Mouse (Mus musculus): ENCODE measurements around the gene Nptn. TPM values are rescaled to one million over a fixed set of nuclear protein-coding genes. Genes with fewer than 3 reads are reported as not detected.

Gene Nptn
- 349 TPM for polyA plus RNA-seq (2012; fragmentation: generic; extraction: Trizol)

GRCm38 (mm10) chr9:58581958-58582540, at the start of gene Nptn:
Nptn (plus strand) TSS chr9:58582240.
- Histone ChIP-seq H3K4me3 (peak within 1 kb of the TSS; percentile 88), H3K27me3 (ENCODE audit: control insufficient read depth, insufficient read depth, insufficient read length) (no peaks in the 10 kb centered on the region), H3K36me3 (ENCODE audit: control insufficient read depth, insufficient read depth) (no peaks in the 10 kb centered on the region), H3K79me2 (ENCODE audit: control insufficient read depth, insufficient read depth) (peaks cover 44% of the 10 kb centered on the region), H3K4me2 (ENCODE audit: low read depth) (peak within 1 kb of the TSS; percentile 99), H3ac (ENCODE audit: control insufficient read depth, insufficient read length) (peak within 1 kb of the TSS; percentile 78)
- TF ChIP-seq E2F4 (IDR thresholded peaks at IDR 0.05; ENCODE audit: insufficient read depth), result no peak
- TF ChIP-seq MYOD1 (IDR thresholded peaks at IDR 0.05; ENCODE audit: control insufficient read depth in 1 of 3, insufficient read length in 2 of 3, low read depth in 2 of 3), result peak in 1 of 3 experiments; percentile 3
- TF ChIP-seq POLR2AphosphoS2 (IDR thresholded peaks at IDR 0.05; ENCODE audit: insufficient read length, low read depth), result peak; percentile 91
- peak; percentile 88 for TF ChIP-seq USF1 (IDR thresholded peaks at IDR 0.05; ENCODE audit: low read depth)
- TF ChIP-seq POLR2A (IDR thresholded peaks at IDR 0.05; ENCODE audit: insufficient read length, low read depth), result peak; percentile 75
- TF ChIP-seq TCF3 (IDR thresholded peaks at IDR 0.05; ENCODE audit: insufficient read length, low read depth), result no peak

- no peak overlapping the region for H3K4me2 ChIP-seq (ENCODE audit: low read depth)
- H3K79me2 ChIP-seq (ENCODE audit: control insufficient read depth, insufficient read depth), result no peaks in the 10 kb centered on the region
- H3K36me3 ChIP-seq (ENCODE audit: control insufficient read depth, insufficient read depth), result peaks cover 20% of the 10 kb centered on the region
- no peaks in the 10 kb centered on the region for H3K27me3 ChIP-seq (ENCODE audit: control insufficient read depth, insufficient read depth, insufficient read length)
- TF ChIP-seq POLR2A (IDR thresholded peaks at IDR 0.05; ENCODE audit: insufficient read length, low read depth), result no peak
- TF ChIP-seq TCF12 (IDR thresholded peaks at IDR 0.05; ENCODE audit: insufficient read depth, poor library complexity, severe bottlenecking), result no peak
- TF ChIP-seq USF1 (IDR thresholded peaks at IDR 0.05; ENCODE audit: low read depth), result no peak
- TF ChIP-seq MYOG (IDR thresholded peaks at IDR 0.05; ENCODE audit: control insufficient read depth in 1 of 3, insufficient read depth in 1 of 3, insufficient read length in 2 of 3, low read depth in 2 of 3), result no peak
- no peak for TF ChIP-seq MYOD1 (IDR thresholded peaks at IDR 0.05; ENCODE audit: control insufficient read depth in 1 of 3, insufficient read length in 2 of 3, low read depth in 2 of 3)
- TF ChIP-seq E2F4 (IDR thresholded peaks at IDR 0.05; ENCODE audit: insufficient read depth), result no peak
- no peak for TF ChIP-seq CEBPB (IDR thresholded peaks at IDR 0.05; ENCODE audit: insufficient read depth, poor library complexity, severe bottlenecking)
- no peak for TF ChIP-seq MAX (IDR thresholded peaks at IDR 0.05; ENCODE audit: low read depth)
- TF ChIP-seq REST (IDR thresholded peaks at IDR 0.05; ENCODE audit: insufficient read depth, insufficient read length), result no peak
- no peak for TF ChIP-seq SRF (IDR thresholded peaks at IDR 0.05; ENCODE audit: control insufficient read depth, insufficient read length, low read depth)
- TF ChIP-seq POLR2AphosphoS2 (IDR thresholded peaks at IDR 0.05; ENCODE audit: insufficient read length, low read depth), result no peak
- TF ChIP-seq TCF3 (IDR thresholded peaks at IDR 0.05; ENCODE audit: insufficient read length, low read depth), result no peak
- no peak overlapping the region for H3K4me3 ChIP-seq
- no peak overlapping the region for H3ac ChIP-seq (ENCODE audit: control insufficient read depth, insufficient read length)
These were observed 48.7 kb upstream of the Nptn start for GRCm38 (mm10) chr9:58533322-58533721.

GRCm38 (mm10) chr9:58534766-58535165, 47.3 kb upstream of the Nptn start:
- Histone ChIP-seq H3ac (ENCODE audit: control insufficient read depth, insufficient read length) (no peak overlapping the region), H3K4me3 (no peak overlapping the region), H3K79me2 (ENCODE audit: control insufficient read depth, insufficient read depth) (no peaks in the 10 kb centered on the region), H3K27me3 (ENCODE audit: control insufficient read depth, insufficient read depth, insufficient read length) (no peaks in the 10 kb centered on the region), H3K4me2 (ENCODE audit: low read depth) (no peak overlapping the region), H3K36me3 (ENCODE audit: control insufficient read depth, insufficient read depth) (peaks cover 14% of the 10 kb centered on the region)
- no peak for TF ChIP-seq E2F4 (IDR thresholded peaks at IDR 0.05; ENCODE audit: insufficient read depth)

- H3K4me2 ChIP-seq (ENCODE audit: low read depth), result no peak overlapping the region
- no peak for TF ChIP-seq TCF3 (IDR thresholded peaks at IDR 0.05; ENCODE audit: insufficient read length, low read depth)
- no peak for TF ChIP-seq REST (IDR thresholded peaks at IDR 0.05; ENCODE audit: insufficient read depth, insufficient read length)
- no peak for TF ChIP-seq SRF (IDR thresholded peaks at IDR 0.05; ENCODE audit: control insufficient read depth, insufficient read length, low read depth)
- TF ChIP-seq TCF12 (IDR thresholded peaks at IDR 0.05; ENCODE audit: insufficient read depth, poor library complexity, severe bottlenecking), result no peak
- TF ChIP-seq USF1 (IDR thresholded peaks at IDR 0.05; ENCODE audit: low read depth), result no peak
- no peak for TF ChIP-seq CEBPB (IDR thresholded peaks at IDR 0.05; ENCODE audit: insufficient read depth, poor library complexity, severe bottlenecking)
- no peak for TF ChIP-seq MYOD1 (IDR thresholded peaks at IDR 0.05; ENCODE audit: control insufficient read depth in 1 of 3, insufficient read length in 2 of 3, low read depth in 2 of 3)
- TF ChIP-seq MYOG (IDR thresholded peaks at IDR 0.05; ENCODE audit: control insufficient read depth in 1 of 3, insufficient read depth in 1 of 3, insufficient read length in 2 of 3, low read depth in 2 of 3), result no peak
- TF ChIP-seq E2F4 (IDR thresholded peaks at IDR 0.05; ENCODE audit: insufficient read depth), result no peak
- TF ChIP-seq MAX (IDR thresholded peaks at IDR 0.05; ENCODE audit: low read depth), result no peak
- no peak for TF ChIP-seq POLR2A (IDR thresholded peaks at IDR 0.05; ENCODE audit: insufficient read length, low read depth)
- no peak for TF ChIP-seq POLR2AphosphoS2 (IDR thresholded peaks at IDR 0.05; ENCODE audit: insufficient read length, low read depth)
These were observed 46.4 kb upstream of the Nptn start for GRCm38 (mm10) chr9:58535447-58536134.

GRCm38 (mm10) chr9:58537774-58538173, 44.3 kb upstream of the Nptn start:
- no peak overlapping the region for H3ac ChIP-seq (ENCODE audit: control insufficient read depth, insufficient read length)
- peaks cover 18% of the 10 kb centered on the region for H3K36me3 ChIP-seq (ENCODE audit: control insufficient read depth, insufficient read depth)
- no peak overlapping the region for H3K4me3 ChIP-seq
- no peak overlapping the region for H3K4me2 ChIP-seq (ENCODE audit: low read depth)
- no peaks in the 10 kb centered on the region for H3K27me3 ChIP-seq (ENCODE audit: control insufficient read depth, insufficient read depth, insufficient read length)
- no peak for TF ChIP-seq TCF12 (IDR thresholded peaks at IDR 0.05; ENCODE audit: insufficient read depth, poor library complexity, severe bottlenecking)
- no peak for TF ChIP-seq MAX (IDR thresholded peaks at IDR 0.05; ENCODE audit: low read depth)
- TF ChIP-seq USF1 (IDR thresholded peaks at IDR 0.05; ENCODE audit: low read depth), result no peak
- H3K79me2 ChIP-seq (ENCODE audit: control insufficient read depth, insufficient read depth), result peaks cover 7% of the 10 kb centered on the region

More at GRCm38 (mm10) chr9:58535447-58536134, 46.4 kb upstream of the Nptn start:
- H3K27me3 ChIP-seq (ENCODE audit: control insufficient read depth, insufficient read depth, insufficient read length), result no peaks in the 10 kb centered on the region
- H3K4me3 ChIP-seq, result no peak overlapping the region
- H3ac ChIP-seq (ENCODE audit: control insufficient read depth, insufficient read length), result no peak overlapping the region
- H3K79me2 ChIP-seq (ENCODE audit: control insufficient read depth, insufficient read depth), result no peaks in the 10 kb centered on the region
- H3K36me3 ChIP-seq (ENCODE audit: control insufficient read depth, insufficient read depth), result peaks cover 18% of the 10 kb centered on the region

Data from myocyte (in vitro differentiated cells).